Mouse (Mus musculus) c-Kit-negative CD71-positive TER-119-positive erythroid progenitor cells, embryonic 14.5 days (primary cell): ENCODE results near the gene Mfsd6l.

ENCODE experiments used
- DNase-seq: peaks from one replicate; pipeline ENCODE4 v3.0.0-alpha.2; 2013; ENCODE audit warnings: low read depth, low spot score

Gene Mfsd6l

DNA sequence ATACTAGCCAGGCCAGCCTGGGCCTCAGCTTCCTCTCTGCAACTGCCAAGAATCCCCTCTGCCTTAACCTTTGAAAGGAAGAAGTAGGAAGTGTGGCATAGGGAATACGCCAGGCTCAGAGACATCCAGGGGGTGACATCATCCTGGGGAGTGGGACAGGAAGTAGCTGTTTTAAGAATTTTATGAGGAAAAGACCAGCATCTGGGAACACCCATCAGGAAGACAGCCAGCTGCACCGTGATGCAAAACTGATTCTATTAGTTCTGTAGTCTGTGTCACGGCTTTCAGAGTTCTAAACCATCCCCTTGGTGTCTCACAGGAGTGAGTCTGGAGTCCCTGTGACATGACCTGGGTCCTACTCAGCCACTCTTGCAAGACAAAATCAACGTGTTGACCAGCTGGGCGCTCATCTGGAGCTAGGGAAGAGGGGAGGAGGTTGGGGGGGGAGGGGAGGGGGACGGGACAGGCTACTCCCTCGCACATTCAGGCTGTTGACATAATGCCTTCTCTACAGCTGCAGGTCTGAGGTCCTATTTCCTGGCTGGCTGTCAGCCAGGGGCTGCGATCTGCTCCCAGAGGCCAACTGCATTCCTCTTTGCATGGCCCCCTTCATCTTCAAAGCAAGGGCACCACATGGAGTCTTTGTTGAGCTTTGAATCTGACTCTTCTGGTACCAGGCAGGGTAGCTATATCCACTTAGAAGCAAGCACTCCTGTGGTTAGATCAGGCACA is 46.4 kb downstream of the Mfsd6l start:
- no peak for DNase-seq

GRCm38 (mm10) chr11:68607046-68607445 is 51.1 kb downstream of the Mfsd6l start:
- DNase-seq, result no peak
